In genomic region chr7:80749624-80750023, GRCm38 (mm10) we compare ENCODE assay signal across 17 mouse cellular contexts.
"Had no signal": no experiment of that assay in that cellular context is flagged by ENCODE, and none has a peak within 500 bp of the region (broad histone marks: within the 10 kb centered on the region; RNA-seq: fewer than 3 reads in every experiment).

No protein-coding gene starts in this region.

- DNase-seq: kidney, adult 2 months; kidney, postnatal 10 days; kidney, postnatal 36 days; layer of hippocampus, postnatal 36 days; left cerebral cortex, postnatal 4 days; liver, postnatal 0 days; lung, embryonic 14.5 days; thymus, postnatal 36 days had no signal

- H3K27ac ChIP-seq: kidney, embryonic 15.5 days; left cerebral cortex, adult 2 months; limb, embryonic 12.5 days; limb, embryonic 15.5 days; liver, embryonic 14.5 days; macrophage; midbrain, embryonic 12.5 days; midbrain, embryonic 15.5 days; neural tube, embryonic 13.5 days had no signal

- H3K27me3 ChIP-seq: kidney, embryonic 15.5 days; limb, embryonic 12.5 days; limb, embryonic 15.5 days; midbrain, embryonic 12.5 days; midbrain, embryonic 15.5 days; neural tube, embryonic 13.5 days had no signal

- H3K4me3 ChIP-seq: kidney, embryonic 15.5 days; left cerebral cortex, adult 2 months; limb, embryonic 12.5 days; limb, embryonic 15.5 days; midbrain, embryonic 12.5 days; midbrain, embryonic 15.5 days; neural tube, embryonic 13.5 days had no signal
